Mouse (Mus musculus): ENCODE results near the gene Sirpa. TPM values are rescaled to one million over a fixed set of nuclear protein-coding genes. Genes with fewer than 3 reads are reported as not detected.

The Sirpa gene
- polyA plus RNA-seq, 1 experiment from 2014 or later = 35.7 TPM

GRCm38 (mm10) chr2:129653632-129654031, 61.0 kb downstream of the Sirpa start:
- Histone ChIP-seq H3K4me3 (replicated peaks; ENCODE audit: low read depth, low read length) (no peak overlapping the region), H3K4me1 (ENCODE audit: control insufficient read depth, insufficient read depth, low read length) (no peaks in the 10 kb centered on the region), H3K27ac (replicated peaks; ENCODE audit: low read depth, low read length) (no peak overlapping the region), H3K4me2 (ENCODE audit: low read length) (no peak overlapping the region), H3K9me3 (ENCODE audit: control insufficient read depth, low read length) (no peaks in the 10 kb centered on the region), H3K9ac (replicated peaks; ENCODE audit: low read length) (no peak overlapping the region), H3K27me3 (ENCODE audit: control insufficient read depth, insufficient read depth, low read length) (no peaks in the 10 kb centered on the region), H3K36me3 (ENCODE audit: control insufficient read depth, insufficient read depth, low read length) (no peaks in the 10 kb centered on the region)
- DNase-seq (no peak), ATAC-seq (ENCODE audit: low FRiP score, low TSS enrichment) (no peak)
- 79% methylated on average over 2 of the region's 2 CpGs for WGBS

DNA sequence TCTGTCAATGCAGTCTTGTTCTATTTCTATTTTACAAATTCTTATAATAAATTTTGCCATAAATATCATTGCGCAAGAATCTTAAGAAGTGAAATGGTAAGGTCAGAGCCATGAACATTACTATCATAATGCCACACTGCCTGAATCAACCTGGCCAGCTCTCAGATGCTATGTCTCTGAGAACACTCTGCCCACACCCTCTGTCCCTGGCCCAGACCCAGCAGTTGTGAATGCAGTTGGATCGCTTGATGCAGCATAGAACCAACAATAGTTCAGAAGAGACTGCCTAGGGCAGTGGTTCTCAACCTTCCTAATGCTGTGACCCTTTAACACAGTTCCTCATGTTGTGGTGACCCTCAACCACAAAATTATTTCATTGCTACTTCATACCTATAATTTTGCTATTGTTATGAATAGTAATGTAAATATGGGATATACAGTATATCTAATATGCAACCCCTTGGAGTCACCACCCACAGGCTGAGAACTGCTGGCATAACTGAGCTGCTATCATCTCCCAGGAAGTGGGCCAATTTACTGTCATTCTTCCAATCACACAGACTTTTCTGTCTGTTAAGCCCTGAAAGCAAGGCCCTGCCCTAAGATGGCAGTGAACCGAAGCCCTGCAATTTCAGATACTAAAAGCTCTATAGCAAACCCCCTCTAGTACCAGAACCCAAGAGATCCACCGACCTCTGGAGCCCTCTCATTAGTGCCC, 61.8 kb downstream of the Sirpa start:
- ATAC-seq (ENCODE audit: low FRiP score, low TSS enrichment) (no peak), DNase-seq (no peak)
- no peaks in the 10 kb centered on the region for H3K9me3 ChIP-seq (ENCODE audit: control insufficient read depth, low read length)
- H3K4me1 ChIP-seq (ENCODE audit: control insufficient read depth, insufficient read depth, low read length) = no peaks in the 10 kb centered on the region
- H3K27ac ChIP-seq (replicated peaks; ENCODE audit: low read depth, low read length) = no peak overlapping the region
- H3K36me3 ChIP-seq (ENCODE audit: control insufficient read depth, insufficient read depth, low read length) = no peaks in the 10 kb centered on the region
- no peak overlapping the region for H3K4me3 ChIP-seq (replicated peaks; ENCODE audit: low read depth, low read length)
- 81% methylated on average over 4 of the region's 4 CpGs for WGBS
- H3K9ac ChIP-seq (replicated peaks; ENCODE audit: low read length) = no peak overlapping the region
- no peak overlapping the region for H3K4me2 ChIP-seq (ENCODE audit: low read length)
- no peaks in the 10 kb centered on the region for H3K27me3 ChIP-seq (ENCODE audit: control insufficient read depth, insufficient read depth, low read length)

DNA sequence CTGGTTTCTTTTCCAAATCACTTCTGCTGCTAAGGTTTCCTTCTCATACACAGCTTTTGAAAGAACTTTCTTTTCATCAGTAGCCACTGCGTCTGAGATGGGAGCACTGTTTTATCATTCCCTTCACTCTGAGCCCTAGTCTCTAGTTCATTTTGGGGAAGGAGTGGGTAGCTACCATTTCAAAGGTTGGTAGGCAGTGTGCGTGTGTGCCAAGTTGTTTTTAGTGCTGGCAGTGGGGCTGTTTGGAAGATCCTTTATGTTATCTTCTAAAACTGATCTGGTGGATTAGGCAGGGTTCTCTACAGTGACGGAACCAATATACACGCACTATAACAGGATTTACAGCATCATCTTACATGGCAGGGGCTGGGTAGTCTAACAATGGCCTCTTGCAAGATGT, 62.4 kb downstream of the Sirpa start:
- Histone ChIP-seq H3K36me3 (ENCODE audit: control insufficient read depth, insufficient read depth, low read length) (no peaks in the 10 kb centered on the region), H3K27me3 (ENCODE audit: control insufficient read depth, insufficient read depth, low read length) (no peaks in the 10 kb centered on the region), H3K9me3 (ENCODE audit: control insufficient read depth, low read length) (no peaks in the 10 kb centered on the region), H3K4me3 (replicated peaks; ENCODE audit: low read depth, low read length) (no peak overlapping the region), H3K9ac (replicated peaks; ENCODE audit: low read length) (no peak overlapping the region), H3K27ac (replicated peaks; ENCODE audit: low read depth, low read length) (no peak overlapping the region), H3K4me2 (ENCODE audit: low read length) (no peak overlapping the region), H3K4me1 (ENCODE audit: control insufficient read depth, insufficient read depth, low read length) (no peaks in the 10 kb centered on the region)
- DNase-seq (no peak), ATAC-seq (ENCODE audit: low FRiP score, low TSS enrichment) (no peak)
- WGBS = 87% methylated on average over 4 of the region's 4 CpGs

DNA sequence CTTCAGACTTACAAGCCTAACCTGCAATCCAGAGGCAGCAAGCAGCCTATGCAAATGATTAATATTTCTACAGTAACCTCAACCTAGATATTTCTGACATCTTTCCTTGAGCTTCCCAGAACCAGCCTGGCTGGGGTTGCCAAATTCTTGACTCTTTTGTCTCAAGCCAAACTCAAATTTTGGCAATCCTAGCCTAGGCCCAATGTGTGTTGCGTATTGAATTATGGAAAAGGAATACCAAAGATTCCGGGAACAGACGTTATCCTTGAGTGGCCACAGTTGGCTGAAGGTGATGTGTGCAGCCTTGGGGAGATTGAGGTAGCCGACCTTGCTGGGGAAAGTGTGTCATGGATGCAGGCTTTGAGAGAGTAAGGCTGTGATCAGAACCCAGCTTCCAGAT, 66.2 kb downstream of the Sirpa start:
- ATAC-seq (ENCODE audit: low FRiP score, low TSS enrichment) (no peak), DNase-seq (no peak)
- Histone ChIP-seq H3K9ac (replicated peaks; ENCODE audit: low read length) (no peak overlapping the region), H3K4me1 (ENCODE audit: control insufficient read depth, insufficient read depth, low read length) (no peaks in the 10 kb centered on the region), H3K27ac (replicated peaks; ENCODE audit: low read depth, low read length) (no peak overlapping the region), H3K27me3 (ENCODE audit: control insufficient read depth, insufficient read depth, low read length) (no peaks in the 10 kb centered on the region), H3K36me3 (ENCODE audit: control insufficient read depth, insufficient read depth, low read length) (no peaks in the 10 kb centered on the region), H3K4me3 (replicated peaks; ENCODE audit: low read depth, low read length) (no peak overlapping the region), H3K4me2 (ENCODE audit: low read length) (no peak overlapping the region), H3K9me3 (ENCODE audit: control insufficient read depth, low read length) (no peaks in the 10 kb centered on the region)
- WGBS = 90% methylated on average over 4 of the region's 4 CpGs

DNA sequence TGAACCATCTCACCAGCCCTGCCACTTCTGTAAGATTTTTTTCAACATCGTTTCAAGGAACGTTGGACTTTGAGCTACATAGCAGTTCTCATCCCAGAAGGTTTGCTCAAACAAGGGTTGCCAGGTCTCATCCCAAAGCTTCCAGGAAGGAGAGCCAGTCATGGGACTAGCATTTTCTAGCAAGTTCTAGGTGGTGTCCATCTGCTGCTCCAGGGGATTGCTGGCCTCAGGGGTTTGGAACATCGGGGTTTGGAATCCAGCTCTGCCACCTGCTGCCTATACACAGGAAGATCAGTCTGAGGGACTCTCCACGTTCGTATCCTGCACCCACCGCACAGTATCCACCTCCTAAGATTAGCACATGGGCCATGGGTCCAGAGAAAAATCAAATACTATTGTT, 67.4 kb downstream of the Sirpa start:
- 67% methylated on average over 6 of the region's 6 CpGs for WGBS
- DNase-seq (no peak), ATAC-seq (ENCODE audit: low FRiP score, low TSS enrichment) (no peak)
- Histone ChIP-seq H3K36me3 (ENCODE audit: control insufficient read depth, insufficient read depth, low read length) (no peaks in the 10 kb centered on the region), H3K9ac (replicated peaks; ENCODE audit: low read length) (no peak overlapping the region), H3K4me2 (ENCODE audit: low read length) (no peak overlapping the region), H3K4me1 (ENCODE audit: control insufficient read depth, insufficient read depth, low read length) (no peaks in the 10 kb centered on the region), H3K27me3 (ENCODE audit: control insufficient read depth, insufficient read depth, low read length) (no peaks in the 10 kb centered on the region), H3K27ac (replicated peaks; ENCODE audit: low read depth, low read length) (no peak overlapping the region), H3K4me3 (replicated peaks; ENCODE audit: low read depth, low read length) (no peak overlapping the region), H3K9me3 (ENCODE audit: control insufficient read depth, low read length) (no peaks in the 10 kb centered on the region)

DNA sequence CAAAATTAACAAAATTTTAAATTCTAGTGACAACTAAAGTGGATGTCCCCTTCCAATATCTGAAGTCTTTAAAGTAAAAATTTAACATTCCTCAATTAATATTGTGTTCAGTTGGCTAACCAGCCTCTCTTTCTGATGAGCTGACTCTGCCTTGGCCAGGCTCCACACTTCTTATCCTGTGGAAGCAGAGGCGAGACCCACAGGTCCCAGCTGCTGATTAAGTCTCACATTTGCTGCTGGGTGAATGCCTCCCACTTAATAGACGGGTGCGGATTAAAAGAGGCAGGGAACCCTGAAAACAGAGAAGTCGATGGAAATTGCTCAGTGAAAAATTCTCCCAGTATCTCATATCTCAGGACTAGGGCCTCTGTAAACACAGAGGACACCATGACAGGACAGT, 69.8 kb downstream of the Sirpa start:
- H3K4me2 ChIP-seq (ENCODE audit: low read length) = no peak overlapping the region
- no peaks in the 10 kb centered on the region for H3K9me3 ChIP-seq (ENCODE audit: control insufficient read depth, low read length)
- no peak for ATAC-seq (ENCODE audit: low FRiP score, low TSS enrichment)
- no peaks in the 10 kb centered on the region for H3K27me3 ChIP-seq (ENCODE audit: control insufficient read depth, insufficient read depth, low read length)
- no peak overlapping the region for H3K9ac ChIP-seq (replicated peaks; ENCODE audit: low read length)
- H3K36me3 ChIP-seq (ENCODE audit: control insufficient read depth, insufficient read depth, low read length) = no peaks in the 10 kb centered on the region
- H3K27ac ChIP-seq (replicated peaks; ENCODE audit: low read depth, low read length) = no peak overlapping the region
- no peaks in the 10 kb centered on the region for H3K4me1 ChIP-seq (ENCODE audit: control insufficient read depth, insufficient read depth, low read length)
- WGBS = 79% methylated on average over 4 of the region's 4 CpGs
- H3K4me3 ChIP-seq (replicated peaks; ENCODE audit: low read depth, low read length) = no peak overlapping the region
- no peak for DNase-seq

GRCm38 (mm10) chr2:129671911-129672310, 79.3 kb downstream of the Sirpa start:
- Histone ChIP-seq H3K27me3 (ENCODE audit: control insufficient read depth, insufficient read depth, low read length) (no peaks in the 10 kb centered on the region), H3K27ac (replicated peaks; ENCODE audit: low read depth, low read length) (no peak overlapping the region), H3K4me3 (replicated peaks; ENCODE audit: low read depth, low read length) (no peak overlapping the region), H3K4me2 (ENCODE audit: low read length) (no peak overlapping the region), H3K4me1 (ENCODE audit: control insufficient read depth, insufficient read depth, low read length) (no peaks in the 10 kb centered on the region), H3K36me3 (ENCODE audit: control insufficient read depth, insufficient read depth, low read length) (no peaks in the 10 kb centered on the region), H3K9ac (replicated peaks; ENCODE audit: low read length) (no peak overlapping the region), H3K9me3 (ENCODE audit: control insufficient read depth, low read length) (no peaks in the 10 kb centered on the region)
- DNase-seq (no peak), ATAC-seq (ENCODE audit: low FRiP score, low TSS enrichment) (no peak)
- WGBS = 79% methylated on average over 4 of the region's 4 CpGs

- Histone ChIP-seq H3K36me3 (ENCODE audit: control insufficient read depth, insufficient read depth, low read length) (no peaks in the 10 kb centered on the region), H3K27me3 (ENCODE audit: control insufficient read depth, insufficient read depth, low read length) (0 out of 2 replicates have a peak, but pooled peaks cover 3% of the 10 kb centered on the region), H3K4me2 (ENCODE audit: low read length) (no peak overlapping the region), H3K9ac (replicated peaks; ENCODE audit: low read length) (no peak overlapping the region), H3K4me1 (ENCODE audit: control insufficient read depth, insufficient read depth, low read length) (peaks cover 7% of the 10 kb centered on the region), H3K27ac (replicated peaks; ENCODE audit: low read depth, low read length) (no peak overlapping the region), H3K9me3 (ENCODE audit: control insufficient read depth, low read length) (no peaks in the 10 kb centered on the region), H3K4me3 (replicated peaks; ENCODE audit: low read depth, low read length) (no peak overlapping the region)
- peak; percentile 86 for DNase-seq
- peak; percentile 40 for ATAC-seq (ENCODE audit: low FRiP score, low TSS enrichment)
- WGBS = 34% methylated on average over 13 of the region's 13 CpGs
Measured at GRCm38 (mm10) chr2:129674935-129675634, 82.5 kb downstream of the Sirpa start.

DNA sequence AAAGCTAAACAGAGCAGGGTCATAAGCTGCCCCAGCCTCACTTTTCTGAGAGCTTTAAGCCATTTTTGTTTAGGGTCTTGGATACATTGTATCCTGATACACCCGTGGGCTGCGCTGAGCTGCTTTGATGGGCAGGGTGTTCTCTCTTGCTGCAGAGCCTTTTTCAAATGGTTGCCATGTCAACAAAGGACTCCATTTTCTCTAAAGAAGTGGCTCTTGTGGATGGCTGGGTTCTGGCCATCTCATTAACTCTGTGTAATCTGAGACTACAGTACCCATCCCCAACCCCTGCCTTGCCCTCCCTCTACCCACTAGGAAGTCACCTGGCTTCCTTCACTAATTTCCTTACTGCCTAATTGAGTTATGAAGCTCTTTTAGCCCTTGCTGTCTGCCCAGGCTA, 85.0 kb downstream of the Sirpa start:
- Histone ChIP-seq H3K9ac (replicated peaks; ENCODE audit: low read length) (no peak overlapping the region), H3K4me2 (ENCODE audit: low read length) (no peak overlapping the region), H3K4me3 (replicated peaks; ENCODE audit: low read depth, low read length) (no peak overlapping the region), H3K4me1 (ENCODE audit: control insufficient read depth, insufficient read depth, low read length) (peaks cover 7% of the 10 kb centered on the region), H3K36me3 (ENCODE audit: control insufficient read depth, insufficient read depth, low read length) (no peaks in the 10 kb centered on the region), H3K27ac (replicated peaks; ENCODE audit: low read depth, low read length) (no peak overlapping the region; the same call in 1 of the 2 replicates), H3K9me3 (ENCODE audit: control insufficient read depth, low read length) (no peaks in the 10 kb centered on the region), H3K27me3 (ENCODE audit: control insufficient read depth, insufficient read depth, low read length) (0 out of 2 replicates have a peak, but pooled peaks cover 3% of the 10 kb centered on the region)
- 14% methylated on average over 2 of the region's 2 CpGs for WGBS
- DNase-seq (peak; percentile 66), ATAC-seq (ENCODE audit: low FRiP score, low TSS enrichment) (peak; percentile 27; the same call in 1 of the 2 replicates)
